Mouse (Mus musculus): ENCODE results near the gene Slc8a3. TPM values are rescaled to one million over a fixed set of nuclear protein-coding genes. Genes with fewer than 3 reads are reported as not detected.

The Slc8a3 gene
- polyA plus RNA-seq, 1 experiment, result 0.01 TPM

DNA sequence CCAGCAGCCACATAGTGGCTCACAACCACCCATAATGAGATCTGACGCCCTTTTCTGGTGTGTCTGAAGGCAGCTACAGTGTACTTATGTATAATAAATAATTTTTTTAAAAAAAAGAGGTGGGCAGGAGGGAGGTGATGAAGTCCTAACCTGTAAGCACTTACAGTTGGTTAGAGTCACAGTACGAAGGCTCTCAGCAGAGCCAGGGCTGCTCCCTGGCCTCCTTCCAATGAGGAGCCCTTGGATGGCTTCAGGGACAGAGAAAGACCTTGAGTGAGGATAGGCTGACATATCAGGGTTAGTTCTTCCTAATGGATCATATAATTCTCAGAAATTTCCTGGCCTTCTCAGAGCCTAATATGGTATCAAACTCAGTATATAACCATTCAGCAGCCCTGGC is 171.7 kb downstream of the Slc8a3 start:
- Histone ChIP-seq H3K4me3 (ENCODE audit: insufficient read depth, poor library complexity, severe bottlenecking) (no peak overlapping the region), H3ac (ENCODE audit: control insufficient read depth, insufficient read length, low read depth) (no peak overlapping the region), H3K27me3 (ENCODE audit: control insufficient read depth, insufficient read depth, insufficient read length) (no peaks in the 10 kb centered on the region), H3K36me3 (ENCODE audit: control insufficient read depth, insufficient read depth) (no peaks in the 10 kb centered on the region), H3K79me3 (ENCODE audit: low read depth) (no peaks in the 10 kb centered on the region), H3K79me2 (ENCODE audit: control insufficient read depth, insufficient read depth) (no peaks in the 10 kb centered on the region)
- TF ChIP-seq MYOD1 (IDR thresholded peaks at IDR 0.05; ENCODE audit: control insufficient read depth, insufficient read length, low read depth) (no peak), USF1 (IDR thresholded peaks at IDR 0.05; ENCODE audit: low read depth) (no peak), CTCF (IDR thresholded peaks at IDR 0.05; ENCODE audit: control insufficient read depth, insufficient read depth, insufficient read length) (no peak), FOSL1 (IDR thresholded peaks at IDR 0.05; ENCODE audit: insufficient read depth, low read length, poor library complexity, severe bottlenecking) (no peak), MAX (IDR thresholded peaks at IDR 0.05) (no peak), MYOG (IDR thresholded peaks at IDR 0.05; ENCODE audit: control insufficient read depth, extremely low read depth, insufficient read length) (no peak), CEBPB (IDR thresholded peaks at IDR 0.05; ENCODE audit: low read depth) (no peak)

- no peak overlapping the region for H3ac ChIP-seq (ENCODE audit: control insufficient read depth, insufficient read length, low read depth)
- H3K4me3 ChIP-seq (ENCODE audit: insufficient read depth, poor library complexity, severe bottlenecking), result no peak overlapping the region
- H3K79me2 ChIP-seq (ENCODE audit: control insufficient read depth, insufficient read depth), result no peaks in the 10 kb centered on the region
- H3K27me3 ChIP-seq (ENCODE audit: control insufficient read depth, insufficient read depth, insufficient read length), result no peaks in the 10 kb centered on the region
- no peak for TF ChIP-seq MYOD1 (IDR thresholded peaks at IDR 0.05; ENCODE audit: control insufficient read depth, insufficient read length, low read depth)
- TF ChIP-seq USF1 (IDR thresholded peaks at IDR 0.05; ENCODE audit: low read depth), result no peak
- TF ChIP-seq FOSL1 (IDR thresholded peaks at IDR 0.05; ENCODE audit: insufficient read depth, low read length, poor library complexity, severe bottlenecking), result no peak
- TF ChIP-seq MAX (IDR thresholded peaks at IDR 0.05), result no peak
- TF ChIP-seq CTCF (IDR thresholded peaks at IDR 0.05; ENCODE audit: control insufficient read depth, insufficient read depth, insufficient read length), result no peak
- no peak for TF ChIP-seq CEBPB (IDR thresholded peaks at IDR 0.05; ENCODE audit: low read depth)
- TF ChIP-seq MYOG (IDR thresholded peaks at IDR 0.05; ENCODE audit: control insufficient read depth, extremely low read depth, insufficient read length), result no peak
- H3K36me3 ChIP-seq (ENCODE audit: control insufficient read depth, insufficient read depth), result no peaks in the 10 kb centered on the region
- no peaks in the 10 kb centered on the region for H3K79me3 ChIP-seq (ENCODE audit: low read depth)
Observed at GRCm38 (mm10) chr12:81160831-81161230, 172.1 kb downstream of the Slc8a3 start.

DNA sequence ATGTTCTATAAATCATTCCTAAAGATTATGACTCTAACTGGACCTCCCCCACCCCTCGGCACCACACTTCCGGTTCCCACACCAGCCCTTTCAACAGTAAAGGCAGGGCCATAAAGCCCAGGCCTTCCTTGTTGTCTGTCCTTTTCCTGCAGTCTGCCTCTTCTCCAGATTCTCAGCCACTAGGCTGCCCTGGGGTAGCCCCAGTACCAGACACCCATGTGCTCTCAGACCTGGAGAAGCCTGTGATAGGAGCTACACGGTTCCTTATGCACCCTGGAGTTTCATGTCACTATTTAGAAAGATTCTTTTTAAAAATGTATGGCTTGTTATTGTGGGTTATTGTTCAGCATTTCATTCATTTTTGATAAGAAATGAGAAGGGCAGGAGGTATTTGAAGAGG is 172.6 kb downstream of the Slc8a3 start:
- H3K79me3 ChIP-seq (ENCODE audit: low read depth), result no peaks in the 10 kb centered on the region
- no peaks in the 10 kb centered on the region for H3K27me3 ChIP-seq (ENCODE audit: control insufficient read depth, insufficient read depth, insufficient read length)
- no peaks in the 10 kb centered on the region for H3K36me3 ChIP-seq (ENCODE audit: control insufficient read depth, insufficient read depth)
- TF ChIP-seq MAX (IDR thresholded peaks at IDR 0.05) (no peak), MYOG (IDR thresholded peaks at IDR 0.05; ENCODE audit: control insufficient read depth, extremely low read depth, insufficient read length) (no peak), CEBPB (IDR thresholded peaks at IDR 0.05; ENCODE audit: low read depth) (no peak), FOSL1 (IDR thresholded peaks at IDR 0.05; ENCODE audit: insufficient read depth, low read length, poor library complexity, severe bottlenecking) (no peak), CTCF (IDR thresholded peaks at IDR 0.05; ENCODE audit: control insufficient read depth, insufficient read depth, insufficient read length) (no peak), MYOD1 (IDR thresholded peaks at IDR 0.05; ENCODE audit: control insufficient read depth, insufficient read length, low read depth) (no peak), USF1 (IDR thresholded peaks at IDR 0.05; ENCODE audit: low read depth) (no peak)
- no peak overlapping the region for H3K4me3 ChIP-seq (ENCODE audit: insufficient read depth, poor library complexity, severe bottlenecking)
- no peaks in the 10 kb centered on the region for H3K79me2 ChIP-seq (ENCODE audit: control insufficient read depth, insufficient read depth)
- H3ac ChIP-seq (ENCODE audit: control insufficient read depth, insufficient read length, low read depth), result no peak overlapping the region

DNA sequence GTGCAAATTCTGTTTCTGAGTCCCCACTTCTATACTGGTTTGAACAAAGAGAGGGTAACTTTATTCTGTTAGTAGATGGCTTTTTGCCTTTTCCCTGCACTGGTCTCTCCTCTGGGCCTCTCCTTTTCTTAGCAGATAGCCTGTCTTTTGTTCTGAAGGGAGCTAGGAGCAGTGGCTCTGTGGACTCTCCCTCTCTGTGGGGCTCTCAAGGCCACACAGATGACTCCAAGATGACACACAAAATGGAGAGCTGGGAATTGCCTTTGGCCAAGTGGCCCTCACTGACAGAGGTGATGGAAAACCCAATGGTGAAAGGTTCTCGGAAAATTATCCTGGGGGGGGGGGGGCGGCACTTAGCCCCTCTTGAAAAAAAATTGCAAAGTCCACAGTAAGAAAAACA is 173.0 kb downstream of the Slc8a3 start:
- TF ChIP-seq CEBPB (IDR thresholded peaks at IDR 0.05; ENCODE audit: low read depth) (no peak), MAX (IDR thresholded peaks at IDR 0.05) (no peak), MYOD1 (IDR thresholded peaks at IDR 0.05; ENCODE audit: control insufficient read depth, insufficient read length, low read depth) (no peak), MYOG (IDR thresholded peaks at IDR 0.05; ENCODE audit: control insufficient read depth, extremely low read depth, insufficient read length) (no peak), FOSL1 (IDR thresholded peaks at IDR 0.05; ENCODE audit: insufficient read depth, low read length, poor library complexity, severe bottlenecking) (no peak)
- H3K79me2 ChIP-seq (ENCODE audit: control insufficient read depth, insufficient read depth), result no peaks in the 10 kb centered on the region
- H3K36me3 ChIP-seq (ENCODE audit: control insufficient read depth, insufficient read depth), result no peaks in the 10 kb centered on the region
- no peaks in the 10 kb centered on the region for H3K27me3 ChIP-seq (ENCODE audit: control insufficient read depth, insufficient read depth, insufficient read length)
- no peak overlapping the region for H3K4me3 ChIP-seq (ENCODE audit: insufficient read depth, poor library complexity, severe bottlenecking)
- no peaks in the 10 kb centered on the region for H3K79me3 ChIP-seq (ENCODE audit: low read depth)
- H3ac ChIP-seq (ENCODE audit: control insufficient read depth, insufficient read length, low read depth), result no peak overlapping the region

- TF ChIP-seq MAX (IDR thresholded peaks at IDR 0.05) (no peak), CEBPB (IDR thresholded peaks at IDR 0.05; ENCODE audit: low read depth) (no peak), USF1 (IDR thresholded peaks at IDR 0.05; ENCODE audit: low read depth) (no peak), MYOD1 (IDR thresholded peaks at IDR 0.05; ENCODE audit: control insufficient read depth, insufficient read length, low read depth) (no peak), FOSL1 (IDR thresholded peaks at IDR 0.05; ENCODE audit: insufficient read depth, low read length, poor library complexity, severe bottlenecking) (no peak), CTCF (IDR thresholded peaks at IDR 0.05; ENCODE audit: control insufficient read depth, insufficient read depth, insufficient read length) (no peak), MYOG (IDR thresholded peaks at IDR 0.05; ENCODE audit: control insufficient read depth, extremely low read depth, insufficient read length) (no peak)
- no peak overlapping the region for H3K4me3 ChIP-seq (ENCODE audit: insufficient read depth, poor library complexity, severe bottlenecking)
Observed at GRCm38 (mm10) chr12:81156841-81157240, 176.1 kb downstream of the Slc8a3 start.

DNA sequence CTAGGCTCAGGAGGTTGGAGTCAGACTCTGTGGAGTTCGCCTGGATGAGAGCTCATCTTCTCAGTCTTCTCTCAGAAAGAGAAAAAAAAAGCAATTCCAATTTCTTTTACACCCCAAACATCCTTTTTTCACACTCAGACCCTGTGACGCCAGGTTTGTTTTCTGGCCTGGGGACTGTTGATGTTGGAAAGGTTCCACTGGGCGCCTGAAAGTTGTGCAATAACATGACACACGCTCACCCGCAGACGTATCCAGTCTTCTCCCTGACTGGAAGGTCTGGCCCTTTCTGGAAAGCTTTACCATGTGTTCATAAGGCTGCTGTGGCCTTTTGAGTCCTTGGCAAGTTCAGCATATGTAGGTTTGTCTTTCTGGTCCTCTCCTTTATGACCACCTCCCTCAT is 177.3 kb downstream of the Slc8a3 start:
- Histone ChIP-seq H3K79me3 (ENCODE audit: low read depth) (no peaks in the 10 kb centered on the region), H3K36me3 (ENCODE audit: control insufficient read depth, insufficient read depth) (no peaks in the 10 kb centered on the region), H3K27me3 (ENCODE audit: control insufficient read depth, insufficient read depth, insufficient read length) (no peaks in the 10 kb centered on the region), H3ac (ENCODE audit: control insufficient read depth, insufficient read length, low read depth) (no peak overlapping the region), H3K79me2 (ENCODE audit: control insufficient read depth, insufficient read depth) (no peaks in the 10 kb centered on the region), H3K4me3 (ENCODE audit: insufficient read depth, poor library complexity, severe bottlenecking) (no peak overlapping the region)
- TF ChIP-seq MYOG (IDR thresholded peaks at IDR 0.05; ENCODE audit: control insufficient read depth, extremely low read depth, insufficient read length) (no peak), MAX (IDR thresholded peaks at IDR 0.05) (no peak), MYOD1 (IDR thresholded peaks at IDR 0.05; ENCODE audit: control insufficient read depth, insufficient read length, low read depth) (no peak), FOSL1 (IDR thresholded peaks at IDR 0.05; ENCODE audit: insufficient read depth, low read length, poor library complexity, severe bottlenecking) (no peak), CEBPB (IDR thresholded peaks at IDR 0.05; ENCODE audit: low read depth) (peak; percentile 97), USF1 (IDR thresholded peaks at IDR 0.05; ENCODE audit: low read depth) (no peak), CTCF (IDR thresholded peaks at IDR 0.05; ENCODE audit: control insufficient read depth, insufficient read depth, insufficient read length) (no peak)

More at GRCm38 (mm10) chr12:81156841-81157240, 176.1 kb downstream of the Slc8a3 start:
- Histone ChIP-seq H3K27me3 (ENCODE audit: control insufficient read depth, insufficient read depth, insufficient read length) (no peaks in the 10 kb centered on the region), H3K36me3 (ENCODE audit: control insufficient read depth, insufficient read depth) (no peaks in the 10 kb centered on the region), H3K79me2 (ENCODE audit: control insufficient read depth, insufficient read depth) (no peaks in the 10 kb centered on the region), H3K79me3 (ENCODE audit: low read depth) (no peaks in the 10 kb centered on the region), H3ac (ENCODE audit: control insufficient read depth, insufficient read length, low read depth) (no peak overlapping the region)

Data from C2C12 (cell line).